Mouse (Mus musculus) limb, embryonic 11.5 days (tissue): ENCODE data around the gene Hunk. TPM values are rescaled to one million over a fixed set of nuclear protein-coding genes. Genes with fewer than 3 reads are reported as not detected.

Experiments used
- ATAC-seq: fragments of 200-750 bp; cut with Nextera tagmentation; 2 replicates; pipeline ENCODE4 v1.8.0; 2017; ENCODE audit warnings: low read depth; ENCODE audit not compliant: insufficient number of reproducible peaks, low FRiP score, low TSS enrichment
- DNase-seq: peaks from one replicate; pipeline ENCODE4 v3.0.0-alpha.2; 2015; ENCODE audit warnings: low spot score
- H3K27ac ChIP-seq: fragments of 300-500 bp; sonication (generic); replicated peaks from 2 replicates; pipeline ENCODE4 v1.5.1; 2014; ENCODE audit warnings: low read depth, mild to moderate bottlenecking, low read length
- H3K27me3 ChIP-seq: fragments of 300-500 bp; sonication (generic); 2 replicates; pipeline ENCODE4 v1.6.1; 2014; ENCODE audit warnings: mild to moderate bottlenecking, low read length, mixed read lengths; ENCODE audit not compliant: control insufficient read depth, insufficient read depth
- H3K36me3 ChIP-seq: fragments of 300-500 bp; sonication (generic); 2 replicates; pipeline ENCODE4 v1.6.1; 2014; ENCODE audit warnings: mild to moderate bottlenecking, low read length, moderate library complexity, mixed read lengths; ENCODE audit not compliant: control insufficient read depth, insufficient read depth
- H3K4me1 ChIP-seq: fragments of 300-500 bp; sonication (generic); 2 replicates; pipeline ENCODE4 v1.6.1; 2014; ENCODE audit warnings: low read length, mixed read lengths; ENCODE audit not compliant: control insufficient read depth, insufficient read depth
- H3K4me2 ChIP-seq: fragments of 300-500 bp; sonication (generic); 2 replicates; pipeline ENCODE4 v1.6.1; 2014; ENCODE audit warnings: low read depth, mild to moderate bottlenecking, moderate library complexity; ENCODE audit not compliant: severe bottlenecking
- H3K4me3 ChIP-seq: fragments of 300-500 bp; sonication (generic); 2 replicates; pipeline ENCODE4 v1.5.1; 2014; ENCODE audit warnings: low read depth, low read length
- H3K9ac ChIP-seq: fragments of 300-500 bp; sonication (generic); 2 replicates; pipeline ENCODE4 v1.6.1; 2014; ENCODE audit warnings: mild to moderate bottlenecking, low read length
- H3K9me3 ChIP-seq: fragments of 300-500 bp; sonication (generic); 2 replicates; pipeline ENCODE4 v1.6.1; 2016; ENCODE audit warnings: low read length; ENCODE audit not compliant: control insufficient read depth
- WGBS: fragments of 180-500 bp; shearing (Covaris S2); extraction: QIAGEN DNeasy Blood & Tissue Kit; methylation state at CpG from one replicate; pipeline ENCODE4 v1.1.7; 2014; 5-methylcytosine and 5-hydroxymethylcytosine counted together
- polyA plus RNA-seq: library from polyadenylated mRNA; unstranded; fragments of >200 nt; fragmentation: Nextera tagmentation; extraction: Ambion mirVana; gene quantifications from 2 replicates; pipeline ENCODE4 v1.2.1, GENCODE M21; 2014

Hunk gene
- polyA plus RNA-seq, 1 experiment from 2014 or later, result 19.0 TPM

DNA sequence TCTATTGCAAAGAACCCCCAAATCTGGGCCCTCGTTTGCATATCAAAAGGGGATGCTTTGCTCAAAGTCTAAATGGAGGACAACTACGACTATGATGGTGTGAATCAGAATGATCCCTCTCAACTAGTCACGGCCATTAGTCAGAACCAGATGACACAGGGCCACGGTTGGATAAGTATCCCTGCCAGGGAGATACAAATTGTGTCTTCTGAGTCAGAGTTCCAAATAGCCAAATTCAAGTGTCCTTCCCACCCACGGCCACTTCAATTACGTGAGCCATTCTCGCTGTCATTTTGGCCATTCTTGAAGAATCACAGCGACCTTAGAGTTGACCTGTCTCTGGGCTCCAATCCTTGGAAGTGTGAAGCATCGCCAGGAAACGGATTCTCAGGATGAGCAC is 119.4 kb downstream of the Hunk start:
- DNase-seq (no peak), ATAC-seq (no peak)
- Histone ChIP-seq H3K36me3 (no peaks in the 10 kb centered on the region; the same call in 1 of the 2 replicates), H3K27ac (no peak overlapping the region), H3K27me3 (no peaks in the 10 kb centered on the region), H3K9ac (no peak overlapping the region), H3K4me1 (no peaks in the 10 kb centered on the region), H3K4me2 (no peak overlapping the region), H3K4me3 (no peak overlapping the region), H3K9me3 (no peaks in the 10 kb centered on the region)
- 84% methylated on average over 10 of the region's 10 CpGs for WGBS

DNA sequence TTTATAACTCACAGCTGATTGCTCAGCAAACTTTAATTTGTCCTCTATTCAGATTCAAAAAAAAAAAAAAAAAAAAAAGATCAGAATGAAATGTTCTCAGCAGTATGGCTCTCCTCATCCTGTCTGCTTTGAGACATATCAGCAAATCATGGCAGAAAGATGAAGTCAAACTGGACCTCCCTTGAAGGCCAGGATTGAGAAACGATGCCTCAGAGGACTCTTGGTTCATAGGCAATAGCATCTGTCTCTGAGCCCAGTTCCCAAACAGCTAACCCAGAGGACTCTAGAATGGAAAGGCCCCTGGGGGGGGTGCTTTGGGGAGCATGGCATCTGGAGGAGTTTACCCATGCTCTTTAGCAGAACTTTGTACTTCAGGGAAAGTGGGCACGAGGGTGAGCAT is 119.9 kb downstream of the Hunk start:
- H3K4me3 ChIP-seq, result no peak overlapping the region
- H3K9ac ChIP-seq, result no peak overlapping the region
- H3K4me2 ChIP-seq, result no peak overlapping the region
- H3K36me3 ChIP-seq, result no peaks in the 10 kb centered on the region; the same call in 1 of the 2 replicates
- H3K9me3 ChIP-seq, result no peaks in the 10 kb centered on the region
- no peak for DNase-seq
- no peaks in the 10 kb centered on the region for H3K27me3 ChIP-seq
- no peak for ATAC-seq
- no peaks in the 10 kb centered on the region for H3K4me1 ChIP-seq
- no peak overlapping the region for H3K27ac ChIP-seq
- WGBS, result 89% methylated on average over 2 of the region's 2 CpGs

DNA sequence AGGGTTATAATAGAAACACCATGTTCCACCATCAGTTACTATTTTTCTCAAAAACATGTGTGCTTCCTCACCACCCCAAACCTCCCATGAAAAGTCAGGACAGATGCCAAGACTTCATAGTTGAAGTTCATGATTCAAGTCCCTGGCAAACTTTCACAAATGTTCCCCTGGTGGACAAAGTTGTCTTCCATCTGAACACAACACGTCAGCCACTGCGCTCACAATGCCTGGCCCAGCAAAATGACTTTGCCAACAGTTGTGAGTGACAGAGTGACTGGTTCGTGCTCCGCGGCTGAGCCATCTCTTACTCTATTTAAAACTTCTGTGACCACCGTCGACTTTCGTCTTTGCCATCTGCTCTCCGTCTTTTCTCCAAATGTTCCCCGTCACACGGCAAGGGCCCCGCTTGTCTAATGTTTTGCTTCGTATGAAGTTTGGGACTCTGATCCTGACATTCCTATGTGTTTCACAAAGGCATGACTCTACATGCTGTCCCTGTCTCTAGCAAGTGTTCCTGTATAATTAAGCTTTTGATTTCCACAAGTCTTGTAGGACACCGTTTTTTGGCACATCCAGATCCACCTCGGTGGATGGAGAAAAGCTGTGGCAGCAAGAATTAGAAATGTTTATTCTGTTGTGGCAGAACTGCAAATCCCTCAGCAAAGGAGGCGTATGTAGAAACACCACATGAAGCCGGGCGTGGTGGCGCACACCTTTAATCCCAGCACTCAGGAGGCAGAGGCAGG is 125.9 kb downstream of the Hunk start:
- no peaks in the 10 kb centered on the region for H3K9me3 ChIP-seq
- H3K4me1 ChIP-seq, result no peaks in the 10 kb centered on the region
- ATAC-seq (no peak), DNase-seq (no peak)
- H3K9ac ChIP-seq, result no peak overlapping the region
- no peaks in the 10 kb centered on the region for H3K36me3 ChIP-seq
- no peaks in the 10 kb centered on the region for H3K27me3 ChIP-seq
- WGBS, result 92% methylated on average over 19 of the region's 19 CpGs
- H3K27ac ChIP-seq, result no peak overlapping the region
- no peak overlapping the region for H3K4me3 ChIP-seq
- no peak overlapping the region for H3K4me2 ChIP-seq

DNA sequence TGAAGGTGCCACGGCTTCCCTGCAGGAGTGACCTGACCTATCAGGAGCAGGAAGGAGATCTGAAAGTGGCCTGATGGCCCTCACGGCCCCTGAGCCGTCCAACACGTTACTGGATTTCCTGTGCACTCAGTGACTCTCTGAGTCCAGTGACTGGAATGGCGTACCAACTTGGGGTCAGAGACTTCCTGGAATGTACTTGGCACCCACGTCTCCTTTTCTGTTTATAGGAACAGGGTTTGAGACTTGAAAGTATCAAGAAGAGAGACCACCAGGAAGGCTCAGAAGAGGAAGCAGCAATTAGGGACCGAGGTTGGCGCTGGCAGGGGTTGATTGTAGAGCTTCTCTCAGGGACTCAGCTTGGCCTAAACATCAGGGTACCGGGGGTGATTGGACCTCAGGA is 131.2 kb downstream of the Hunk start:
- no peaks in the 10 kb centered on the region for H3K27me3 ChIP-seq
- H3K36me3 ChIP-seq, result no peaks in the 10 kb centered on the region
- no peak overlapping the region for H3K27ac ChIP-seq
- DNase-seq (no peak), ATAC-seq (no peak)
- no peak overlapping the region for H3K9ac ChIP-seq
- no peak overlapping the region for H3K4me3 ChIP-seq
- peaks cover 31% of the 10 kb centered on the region for H3K4me1 ChIP-seq
- no peak overlapping the region for H3K4me2 ChIP-seq
- no peaks in the 10 kb centered on the region for H3K9me3 ChIP-seq
- WGBS, result 45% methylated on average over 9 of the region's 9 CpGs

DNA sequence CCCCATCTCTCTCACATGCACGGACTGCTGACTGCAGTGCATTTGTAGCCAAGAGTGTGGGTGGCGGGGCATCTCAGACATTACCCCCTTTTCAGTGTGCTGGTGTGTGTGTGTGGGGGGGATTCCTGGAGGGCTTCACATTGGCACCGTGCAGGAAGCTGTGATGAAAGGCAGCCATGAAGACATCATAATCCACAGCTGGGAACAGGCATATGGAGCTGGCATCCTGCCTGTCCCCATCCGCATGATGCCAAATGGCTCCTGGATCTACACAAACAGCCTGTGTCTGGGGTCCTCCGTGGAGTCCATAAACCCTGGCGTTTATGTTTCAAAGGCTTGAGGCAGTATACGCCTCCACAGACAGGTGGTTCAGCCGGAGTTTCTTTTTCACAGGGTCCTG is 132.4 kb downstream of the Hunk start:
- Histone ChIP-seq H3K4me3 (no peak overlapping the region), H3K36me3 (no peaks in the 10 kb centered on the region), H3K4me2 (no peak overlapping the region), H3K4me1 (peaks cover 39% of the 10 kb centered on the region), H3K27me3 (no peaks in the 10 kb centered on the region), H3K9ac (no peak overlapping the region), H3K9me3 (no peaks in the 10 kb centered on the region), H3K27ac (0 out of 2 replicates have a peak overlapping the region, but pooled peaks have one; percentile 1)
- ATAC-seq (peak; percentile 26; the same call in 1 of the 2 replicates), DNase-seq (no peak)
- WGBS, result 47% methylated on average over 8 of the region's 8 CpGs

DNA sequence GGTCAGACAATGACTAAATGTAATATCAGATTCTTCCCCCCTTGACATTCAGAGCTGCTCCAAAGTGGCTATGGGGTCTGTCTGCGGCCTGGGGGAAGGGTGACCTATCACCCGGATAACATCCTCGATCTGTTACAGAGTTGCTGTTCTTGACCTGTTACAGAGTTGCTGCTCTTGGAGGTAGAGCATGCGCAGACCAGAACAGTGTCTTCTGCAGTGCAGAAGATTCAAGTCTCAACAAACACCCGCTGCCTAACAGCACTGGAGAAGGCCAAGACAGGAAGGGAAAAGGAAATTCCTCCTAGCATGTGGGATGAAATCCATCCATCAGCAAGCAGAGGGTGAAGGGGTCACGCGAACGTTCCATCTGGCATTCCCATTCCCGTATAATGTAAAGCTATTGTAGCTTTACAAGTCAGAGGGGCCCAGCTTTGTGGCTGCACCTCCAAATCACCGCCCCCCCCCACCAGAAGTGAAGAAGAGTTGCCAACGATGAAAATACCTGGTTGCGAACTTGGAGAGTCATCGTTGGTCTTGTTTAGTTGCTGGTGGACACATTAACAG is 133.0 kb downstream of the Hunk start:
- Histone ChIP-seq H3K4me3 (no peak overlapping the region), H3K9me3 (no peaks in the 10 kb centered on the region), H3K27me3 (no peaks in the 10 kb centered on the region), H3K9ac (no peak overlapping the region), H3K27ac (0 out of 2 replicates have a peak overlapping the region, but pooled peaks have one; percentile 1), H3K4me2 (no peak overlapping the region), H3K4me1 (peaks cover 45% of the 10 kb centered on the region), H3K36me3 (no peaks in the 10 kb centered on the region)
- no peak for ATAC-seq
- no peak for DNase-seq
- WGBS, result 73% methylated on average over 13 of the region's 13 CpGs

DNA sequence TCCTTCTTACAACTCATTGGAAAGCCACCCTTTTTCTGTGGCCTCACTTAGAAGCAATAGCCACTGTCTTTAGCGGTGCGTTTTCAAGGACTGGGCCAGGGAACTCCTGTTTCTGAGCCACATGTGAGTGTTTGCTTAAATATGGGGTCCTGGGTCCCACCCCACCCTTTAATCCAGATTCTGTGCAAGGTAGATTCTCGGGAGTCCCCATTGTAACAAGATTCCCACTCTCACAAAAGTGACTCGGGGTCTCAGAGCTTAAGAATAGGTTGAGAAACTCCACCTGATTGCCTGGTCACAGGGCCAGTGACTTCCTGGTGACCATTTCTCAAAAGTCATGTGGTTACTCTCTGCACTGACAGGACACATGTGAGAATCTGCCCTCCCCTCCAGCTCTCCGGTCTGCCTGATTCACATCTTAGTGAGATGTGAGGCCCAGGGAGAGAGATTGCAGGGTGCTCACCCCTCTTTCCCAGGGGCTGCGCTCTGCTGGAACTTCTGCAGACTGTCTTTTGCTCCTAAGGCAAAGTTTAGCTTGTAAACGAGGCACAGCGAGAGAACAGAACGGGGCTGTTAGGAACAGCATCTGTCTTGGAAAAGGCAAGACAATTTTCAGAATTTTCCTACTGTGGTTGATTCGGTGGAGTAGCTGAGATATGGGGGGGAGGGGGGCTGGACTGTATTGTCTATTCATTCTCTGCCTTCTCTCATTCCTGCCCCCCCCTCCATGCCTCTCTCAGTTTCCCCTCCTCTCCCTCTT is 135.6 kb downstream of the Hunk start:
- Histone ChIP-seq H3K4me1 (peaks cover 46% of the 10 kb centered on the region), H3K4me3 (no peak overlapping the region), H3K9me3 (no peaks in the 10 kb centered on the region), H3K36me3 (no peaks in the 10 kb centered on the region), H3K9ac (no peak overlapping the region), H3K4me2 (no peak overlapping the region), H3K27me3 (no peaks in the 10 kb centered on the region), H3K27ac (no peak overlapping the region)
- DNase-seq (no peak), ATAC-seq (no peak)
- WGBS, result 21% methylated on average over 10 of the region's 10 CpGs

DNA sequence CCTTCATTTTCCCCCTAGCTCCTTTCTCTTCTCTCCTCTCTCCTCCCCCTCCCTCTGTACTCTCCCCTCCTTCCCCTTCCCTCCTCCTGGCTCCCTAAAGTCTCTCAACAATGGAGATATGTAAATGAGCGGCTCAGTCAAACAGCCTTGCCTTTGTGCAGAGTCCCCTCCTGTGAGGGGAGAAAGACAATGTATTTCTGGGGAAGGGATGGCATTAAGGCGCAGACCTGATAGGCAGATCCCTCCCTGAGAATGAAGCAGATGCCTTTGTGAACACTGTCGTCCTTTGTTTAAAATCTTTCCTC is 136.1 kb downstream of the Hunk start:
- ATAC-seq (no peak), DNase-seq (no peak)
- H3K4me3 ChIP-seq, result no peak overlapping the region
- no peaks in the 10 kb centered on the region for H3K9me3 ChIP-seq
- WGBS, result 43% methylated on average over 3 of the region's 3 CpGs
- H3K9ac ChIP-seq, result no peak overlapping the region
- H3K4me1 ChIP-seq, result peaks cover 45% of the 10 kb centered on the region
- H3K27me3 ChIP-seq, result no peaks in the 10 kb centered on the region
- H3K27ac ChIP-seq, result no peak overlapping the region
- no peaks in the 10 kb centered on the region for H3K36me3 ChIP-seq
- H3K4me2 ChIP-seq, result no peak overlapping the region
